Mouse (Mus musculus) A20 (cell line): ENCODE measurements around the gene Zscan4e.
"Not testable (repeated sequence)": the region's sequence is repeated elsewhere in the genome, so short reads cannot be mapped to it uniquely, and the experiment has no call there.

Experiments used
- DNase-seq: peaks from one replicate; pipeline ENCODE4 v3.0.0-alpha.2; 2011; ENCODE audit warnings: low read depth, low spot score

Zscan4e gene

GRCm38 (mm10) chr7:11310582-11310981 lies at the start of gene Zscan4e:
Gene Zscan4e (minus strand): TSS chr7:11310682.
- not testable (repeated sequence) for DNase-seq
